14 mouse cellular contexts compared by ENCODE assay signal in the genomic region with DNA sequence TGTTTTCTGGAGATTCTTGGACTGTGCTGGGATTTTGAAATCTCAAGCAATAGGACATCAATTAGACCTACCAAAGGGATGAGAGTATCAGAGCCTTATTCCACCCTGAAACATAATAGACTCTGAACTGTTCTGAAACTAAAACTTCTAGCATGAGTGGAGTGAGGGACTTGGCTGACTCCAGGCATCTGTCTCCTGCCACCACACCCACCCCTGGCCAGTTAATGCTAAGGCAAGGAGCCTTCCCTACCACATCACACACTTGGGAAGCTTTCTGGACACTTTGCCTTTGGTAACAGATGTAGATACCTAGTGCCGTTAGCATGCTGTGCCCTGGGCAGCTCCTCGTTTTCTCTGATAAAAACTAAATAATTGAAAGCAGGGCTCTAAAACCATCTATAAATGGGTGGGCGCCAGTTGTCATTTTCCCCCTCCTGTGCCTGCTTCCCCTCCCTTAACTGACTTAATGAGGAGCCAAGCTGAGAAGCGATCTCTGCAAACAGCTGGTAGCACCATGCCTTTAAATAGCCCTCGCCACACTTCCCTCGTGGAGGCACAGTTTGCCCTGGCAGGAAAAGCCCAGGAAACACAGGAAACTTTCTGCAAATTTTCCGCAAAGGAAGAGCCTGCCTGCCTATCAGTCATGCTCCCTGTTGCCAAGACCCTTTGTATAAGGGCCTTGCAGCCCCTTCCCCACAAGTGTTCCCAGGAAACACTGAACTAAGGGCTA. TPM values are rescaled to one million over a fixed set of nuclear protein-coding genes. Genes with fewer than 3 reads are reported as not detected.
A peak's percentile ranks its signal among the peaks of the same experiment; 100 is the strongest.
DNase-seq lines count a peak whose midpoint lies in the region; ATAC-seq and TF ChIP-seq lines count a peak whose summit lies in the region.
"Had no signal": no experiment of that assay in that cellular context is flagged by ENCODE, and none has a peak within 500 bp of the region (broad histone marks: within the 10 kb centered on the region; RNA-seq: fewer than 3 reads in every experiment).

No protein-coding gene starts in this region.

- intact Hi-C loops in heart, postnatal 14 days (cut with DNase I), result no loop called here
- intact Hi-C loops in left cerebral cortex, postnatal 25 days (cut with DNase I), result no loop called here
- intact Hi-C loops in left cerebral cortex, adult 2 months (cut with DNase I), result no loop called here

- no peak overlapping the region for H3K9ac ChIP-seq in embryonic facial prominence, embryonic 15.5 days

- no peak overlapping the region for H3K4me2 ChIP-seq in embryonic facial prominence, embryonic 15.5 days (replicated peaks)

- H3K27me3 ChIP-seq in embryonic facial prominence, embryonic 15.5 days, result no peaks in the 10 kb centered on the region
- H3K27me3 ChIP-seq: Patski had no signal

- H3K9me3 ChIP-seq in embryonic facial prominence, embryonic 15.5 days (replicated peaks), result no peaks in the 10 kb centered on the region

- peak; percentile 90 for DNase-seq in heart, adult 11 months
- DNase-seq in heart, postnatal 14 days, result no peak
- peak; percentile 26 to 59 for DNase-seq in left cerebral cortex, postnatal 25 days (ENCODE audit: low spot score in 2 of 2)
- no peak for DNase-seq in left cerebral cortex, adult 2 months (ENCODE audit: extremely low spot score in 1 of 2, low spot score in 2 of 2)
- DNase-seq in right cerebral cortex, postnatal 25 days, result peak; percentile 15
- DNase-seq in adrenal gland, adult 18-20 months (ENCODE audit: low spot score in 2 of 2), result no peak
- DNase-seq: adrenal gland, adult 8-10 months; cerebellum, adult 11 months; embryo, embryonic 11 days; layer of hippocampus, adult 9-11 months; lung, adult 2 months had no signal

- ATAC-seq in embryonic facial prominence, embryonic 15.5 days (ENCODE audit: insufficient number of reproducible peaks, low FRiP score, low TSS enrichment, low read depth), result no peak
- ATAC-seq: CD4-positive, CD25-positive, alpha-beta regulatory T cell, adult 4 months; Patski had no signal

- H3K4me3 ChIP-seq in left cerebral cortex, adult 2 months, result no peak overlapping the region
- H3K4me3 ChIP-seq in embryonic facial prominence, embryonic 15.5 days (replicated peaks), result no peak overlapping the region

- TF ChIP-seq CTCF in left cerebral cortex, adult 2 months (IDR thresholded peaks at IDR 0.05), result no peak

- H3K27ac ChIP-seq in left cerebral cortex, adult 2 months, result no peak overlapping the region
- H3K27ac ChIP-seq in embryonic facial prominence, embryonic 15.5 days (replicated peaks), result peak overlapping the region; percentile 67

- 37% methylated on average over 7 of the region's 7 CpGs for WGBS in embryonic facial prominence, embryonic 15.5 days

- no peaks in the 10 kb centered on the region for H3K36me3 ChIP-seq in embryonic facial prominence, embryonic 15.5 days

- peaks cover 58% of the 10 kb centered on the region for H3K4me1 ChIP-seq in embryonic facial prominence, embryonic 15.5 days

RNA-seq across cellular contexts. Expression of gene Fosl2, which starts 54.9 kb away (rescaled TPM):
- 10 to 100 TPM; 32.4 to 36.3 TPM for total RNA-seq in heart, postnatal 14 days (2021)
- 10 to 100 TPM; 41.8 to 45.5 TPM for total RNA-seq in left cerebral cortex, postnatal 25 days (2021)
- 10 to 100 TPM; 49.1 to 96.8 TPM for total RNA-seq in left cerebral cortex, adult 2 months (2021)
- 12.5 and 14.0 TPM in 2 replicates for polyA plus RNA-seq in embryonic facial prominence, embryonic 15.5 days (2015; fragmentation: Nextera tagmentation; extraction: Ambion mirVana)
- total RNA-seq in adrenal gland, adult 18-20 months (2021), result 100 to 1,000 TPM; 188 to 364 TPM

Comparison
In these comparisons a context has a peak if more than half of its experiments do, and no peak if none do; other contexts are left out.
1. DNase-seq: peak in heart, adult 11 months (single experiment), left cerebral cortex, postnatal 25 days (2 of 2) and right cerebral cortex, postnatal 25 days (single experiment); none in heart, postnatal 14 days (0 of 2), left cerebral cortex, adult 2 months (0 of 2) and adrenal gland, adult 18-20 months (0 of 2).